Mouse (Mus musculus): ENCODE data around the gene Hist1h2bg. TPM values are rescaled to one million over a fixed set of nuclear protein-coding genes. Genes with fewer than 3 reads are reported as not detected.
"Not testable (repeated sequence)": the region's sequence is repeated elsewhere in the genome, so short reads cannot be mapped to it uniquely, and the experiment has no call there.

The Hist1h2bg gene
- total RNA-seq, 2 experiments from 2014 or later = 94.0 to 103 TPM

GRCm38 (mm10) chr13:23536076-23536822 is 34.9 kb upstream of the Hist1h2bg start:
- intact Hi-C loops (cut with DNase I) = no loop called here
- no peak for DNase-seq (ENCODE audit: extremely low spot score in 1 of 2, low spot score in 2 of 2)

GRCm38 (mm10) chr13:23537006-23537710 is 34.0 kb upstream of the Hist1h2bg start:
- intact Hi-C loops (cut with DNase I) = no loop called here
- no peak for DNase-seq (ENCODE audit: extremely low spot score in 1 of 2, low spot score in 2 of 2)

- intact Hi-C loops (cut with DNase I) = no loop called here
- no peak for DNase-seq (ENCODE audit: extremely low spot score in 1 of 2, low spot score in 2 of 2)
These were observed 32.9 kb upstream of the Hist1h2bg start for GRCm38 (mm10) chr13:23538249-23538648.

- intact Hi-C loops (cut with DNase I); DNase-seq (ENCODE audit: extremely low spot score in 1 of 2, low spot score in 2 of 2): not testable (repeated sequence)
These were observed 31.4 kb upstream of the Hist1h2bg start for GRCm38 (mm10) chr13:23539821-23540220.

- intact Hi-C loops (cut with DNase I) = no loop called here
- no peak for DNase-seq (ENCODE audit: extremely low spot score in 1 of 2, low spot score in 2 of 2)
These were observed 29.7 kb upstream of the Hist1h2bg start for GRCm38 (mm10) chr13:23541497-23541896.

- DNase-seq (ENCODE audit: extremely low spot score in 1 of 2, low spot score in 2 of 2); intact Hi-C loops (cut with DNase I): not testable (repeated sequence)
These were observed 28.8 kb upstream of the Hist1h2bg start for GRCm38 (mm10) chr13:23542225-23542980.

- DNase-seq (ENCODE audit: extremely low spot score in 1 of 2, low spot score in 2 of 2) = peak; percentile 17 to 87
- intact Hi-C loops (cut with DNase I) = not testable (repeated sequence)
These were observed 28.1 kb upstream of the Hist1h2bg start, which contains the start of gene Hist1h2bh for GRCm38 (mm10) chr13:23542999-23543607. TSS of gene Hist1h2bh (minus strand) at chr13:23543392.

- peak; percentile 54 to 92 for DNase-seq (ENCODE audit: extremely low spot score in 1 of 2, low spot score in 2 of 2)
- intact Hi-C loops (cut with DNase I) = no loop called here
These were observed 27.0 kb upstream of the Hist1h2bg start, which contains the start of gene Hist1h3f for GRCm38 (mm10) chr13:23543965-23544786. TSS of gene Hist1h3f (plus strand) at chr13:23544052.

GRCm38 (mm10) chr13:23544787-23545120 is 26.4 kb upstream of the Hist1h2bg start:
- intact Hi-C loops (cut with DNase I); DNase-seq (ENCODE audit: extremely low spot score in 1 of 2, low spot score in 2 of 2): not testable (repeated sequence)

- intact Hi-C loops (cut with DNase I) = no loop called here
- no peak for DNase-seq (ENCODE audit: extremely low spot score in 1 of 2, low spot score in 2 of 2)
These were observed 24.5 kb upstream of the Hist1h2bg start for GRCm38 (mm10) chr13:23546694-23547093.

- no peak for DNase-seq (ENCODE audit: extremely low spot score in 1 of 2, low spot score in 2 of 2)
- intact Hi-C loops (cut with DNase I) = loop anchor here (10.0 kb wide), 1 partner anchor 204 kb away; the partner anchor contains the start of genes Hist1h2ab, Hist1h3b and Hist1h4b
These were observed 20.4 kb upstream of the Hist1h2bg start for GRCm38 (mm10) chr13:23550761-23551145.

- intact Hi-C loops (cut with DNase I) = loop anchor here (10.0 kb wide), 1 partner anchor 204 kb away; the partner anchor contains the start of genes Hist1h2ab, Hist1h3b and Hist1h4b
These were observed 19.9 kb upstream of the Hist1h2bg start, which contains the start of gene Hist1h4f for GRCm38 (mm10) chr13:23551146-23551834. TSS of gene Hist1h4f (minus strand) at chr13:23551648.

GRCm38 (mm10) chr13:23551931-23552914 is 19.0 kb upstream of the Hist1h2bg start:
- intact Hi-C loops (cut with DNase I) = loop anchor here (10.0 kb wide), 1 partner anchor 203 kb away; the partner anchor contains the start of genes Hist1h2ab, Hist1h3b and Hist1h4b

More at GRCm38 (mm10) chr13:23551146-23551834, 19.9 kb upstream of the Hist1h2bg start, which contains the start of gene Hist1h4f:
- peak; percentile 90 for DNase-seq (ENCODE audit: extremely low spot score in 1 of 2, low spot score in 2 of 2)

GRCm38 (mm10) chr13:23552962-23553361 is 18.2 kb upstream of the Hist1h2bg start, which contains the start of gene Hist1h1d:
TSS of gene Hist1h1d (plus strand) at chr13:23553262.
- intact Hi-C loops (cut with DNase I) = loop anchor here (10.0 kb wide), 1 partner anchor 202 kb away; the partner anchor contains the start of genes Hist1h2ab, Hist1h3b and Hist1h4b
- no peak for DNase-seq (ENCODE audit: extremely low spot score in 1 of 2, low spot score in 2 of 2)

More at GRCm38 (mm10) chr13:23551931-23552914, 19.0 kb upstream of the Hist1h2bg start:
- no peak for DNase-seq (ENCODE audit: extremely low spot score in 1 of 2, low spot score in 2 of 2)

GRCm38 (mm10) chr13:23554393-23554792 is 16.8 kb upstream of the Hist1h2bg start:
- intact Hi-C loops (cut with DNase I) = loop anchor here (10.0 kb wide), 1 partner anchor 200 kb away; the partner anchor contains the start of genes Hist1h2ab, Hist1h3b and Hist1h4b
- DNase-seq (ENCODE audit: extremely low spot score in 1 of 2, low spot score in 2 of 2) = no peak

All from left cerebral cortex, postnatal 10 days (tissue).